Mouse (Mus musculus) embryonic fibroblast, embryonic 13.5 days (primary cell): ENCODE results near the gene Nudt4. TPM values are rescaled to one million over a fixed set of nuclear protein-coding genes. Genes with fewer than 3 reads are reported as not detected.

Experiments used
- H3K27ac ChIP-seq: 2 replicates; pipeline ENCODE4 v1.5.1; 2012; ENCODE audit warnings: low read length, control low read depth, inconsistent platforms; ENCODE audit not compliant: insufficient read depth
- H3K4me1 ChIP-seq: 2 replicates; pipeline ENCODE4 v1.6.1; 2011; ENCODE audit warnings: low read length; ENCODE audit not compliant: control insufficient read depth, insufficient read depth
- H3K4me3 ChIP-seq: 2 replicates; pipeline ENCODE4 v1.5.1; 2011; ENCODE audit warnings: mild to moderate bottlenecking, control low read depth, low read length; ENCODE audit not compliant: insufficient read depth
- CTCF ChIP-seq: IDR thresholded peaks from 2 replicates; pipeline ENCODE4 v1.5.1; 2011; ENCODE audit warnings: mild to moderate bottlenecking, control low read depth, low read length, moderate library complexity, borderline replicate concordance; ENCODE audit not compliant: insufficient read depth
- POLR2A ChIP-seq: IDR thresholded peaks from 2 replicates; pipeline ENCODE4 v1.6.1; 2011; ENCODE audit warnings: low read depth, mild to moderate bottlenecking, control low read depth, low read length, moderate library complexity
- polyA plus RNA-seq: library from polyadenylated mRNA; stranded (reverse); fragments of >200 nt; gene quantifications from 2 replicates; pipeline ENCODE4 v1.2.4, GENCODE M21; 2011; ENCODE audit warnings: low read depth; ENCODE audit not compliant: missing spikeins, insufficient read length

Nudt4 gene
- polyA plus RNA-seq, 1 experiment, result 86.5 TPM

DNA sequence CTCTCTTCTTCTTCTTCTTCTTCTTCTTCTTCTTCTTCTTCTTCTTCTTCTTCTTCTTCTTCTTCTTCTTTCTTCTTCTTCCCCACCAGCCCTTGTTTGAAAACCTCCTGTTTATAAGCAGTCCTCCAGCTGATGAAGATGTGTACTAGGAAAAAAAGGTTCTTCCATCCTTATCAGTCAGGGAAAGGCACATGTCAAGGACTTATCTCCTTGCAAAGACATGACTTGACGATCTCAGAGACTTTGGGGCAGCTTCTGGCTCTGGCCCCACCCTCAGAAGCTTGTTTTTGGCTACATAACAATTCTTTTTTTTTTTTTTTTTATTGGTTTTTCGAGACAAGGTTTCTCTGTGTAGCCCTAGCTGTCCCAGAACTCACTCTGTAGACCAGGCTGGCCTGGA lies 5.5 kb upstream of the Nudt4 start:
- TF ChIP-seq POLR2A, result no peak
- no peak for TF ChIP-seq CTCF
- Histone ChIP-seq H3K27ac (no peak overlapping the region), H3K4me3 (no peak overlapping the region), H3K4me1 (peaks cover 6% of the 10 kb centered on the region)

DNA sequence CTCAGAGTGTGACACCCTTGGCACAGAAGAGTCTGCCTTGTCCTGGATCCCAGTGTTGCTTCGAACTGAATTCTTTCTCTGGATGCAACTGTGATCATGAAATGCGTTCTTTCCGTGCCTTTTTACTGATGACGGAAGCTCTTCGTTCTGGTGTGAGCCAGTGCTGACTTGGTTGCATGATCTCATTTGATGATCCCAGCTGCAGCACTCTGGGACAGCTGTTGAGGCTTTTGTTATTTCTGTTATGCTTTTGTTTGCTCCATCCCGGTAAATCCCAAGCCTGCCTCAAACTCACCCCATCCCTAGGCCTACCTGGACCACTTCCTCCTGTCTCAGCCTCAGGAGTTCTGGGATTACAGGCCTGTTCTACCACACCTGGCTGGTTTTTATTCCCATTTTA lies 4.1 kb upstream of the Nudt4 start:
- Histone ChIP-seq H3K27ac (no peak overlapping the region), H3K4me3 (no peak overlapping the region), H3K4me1 (peaks cover 6% of the 10 kb centered on the region)
- no peak for TF ChIP-seq CTCF
- TF ChIP-seq POLR2A, result no peak

- TF ChIP-seq CTCF (no peak), POLR2A (no peak)
- Histone ChIP-seq H3K4me3 (no peak overlapping the region), H3K4me1 (peaks cover 6% of the 10 kb centered on the region), H3K27ac (no peak overlapping the region)
Measured at GRCm38 (mm10) chr10:95567550-95567949, 3.6 kb upstream of the Nudt4 start.

DNA sequence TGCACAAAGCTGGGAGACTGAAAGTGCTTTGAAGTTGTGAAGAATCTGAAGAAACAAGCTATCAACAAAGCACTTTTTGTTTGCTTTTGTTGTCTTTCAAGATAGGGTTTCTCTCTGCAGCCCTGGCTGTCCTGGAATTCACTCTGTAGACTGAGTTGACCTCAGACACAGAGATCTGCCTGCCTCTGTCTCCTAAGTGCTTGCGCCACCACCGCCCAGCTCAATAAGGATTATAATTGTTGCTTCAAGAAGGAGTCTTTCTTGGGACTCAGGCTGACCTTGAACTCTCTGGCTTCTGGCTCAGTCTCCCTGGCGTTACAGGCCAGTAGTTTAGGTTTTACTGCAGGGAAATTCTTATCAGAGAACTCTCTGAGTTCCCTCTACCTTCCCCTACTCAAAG lies 2.8 kb upstream of the Nudt4 start:
- Histone ChIP-seq H3K4me1 (peaks cover 6% of the 10 kb centered on the region), H3K27ac (no peak overlapping the region), H3K4me3 (no peak overlapping the region)
- no peak for TF ChIP-seq POLR2A
- TF ChIP-seq CTCF, result no peak

DNA sequence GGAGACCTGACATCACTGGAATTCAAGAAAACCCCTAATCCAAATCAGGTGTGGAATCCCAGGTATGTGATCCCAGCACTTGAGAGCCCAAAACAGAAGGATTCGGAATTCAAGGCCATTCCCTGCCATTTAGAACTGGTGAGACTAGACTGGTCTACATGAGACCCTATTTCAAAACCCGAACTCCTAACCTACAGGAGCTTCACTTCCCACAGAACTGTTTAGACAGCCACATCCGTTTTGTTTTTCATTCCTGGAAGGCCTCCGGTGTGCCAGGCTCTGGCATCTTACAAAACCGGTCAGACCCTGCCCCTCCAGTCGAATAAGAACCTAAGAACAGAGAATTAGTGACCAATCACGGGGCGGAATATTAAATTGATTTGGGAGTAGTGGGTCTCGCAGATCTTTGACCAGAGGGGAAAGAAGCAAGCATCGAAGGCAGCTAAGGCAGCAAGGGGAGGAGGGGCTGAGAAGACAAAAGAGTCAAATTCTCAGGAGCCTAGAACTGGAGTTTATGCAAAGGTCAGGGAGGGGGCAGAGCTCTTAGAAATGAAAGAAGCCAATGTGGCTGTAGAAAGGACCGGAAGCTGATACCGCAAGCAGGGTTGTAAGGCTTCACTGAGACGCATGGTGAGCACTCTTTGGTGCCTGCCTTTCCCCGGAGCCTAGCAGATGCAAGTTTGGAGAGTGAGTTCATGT lies 1.4 kb upstream of the Nudt4 start:
- Histone ChIP-seq H3K27ac (0 out of 2 replicates have a peak overlapping the region, but pooled peaks have one; percentile 31), H3K4me3 (no peak overlapping the region), H3K4me1 (peaks cover 6% of the 10 kb centered on the region)
- TF ChIP-seq CTCF (no peak), POLR2A (no peak)

- TF ChIP-seq CTCF (no peak), POLR2A (no peak; the same call in 1 of the 2 replicates)
- peak overlapping the region; percentile 91 for H3K4me3 ChIP-seq
- peak overlapping the region; percentile 49 for H3K27ac ChIP-seq
- H3K4me1 ChIP-seq, result peaks cover 6% of the 10 kb centered on the region
Measured at GRCm38 (mm10) chr10:95562859-95563841, 796 bp downstream of the Nudt4 start.

DNA sequence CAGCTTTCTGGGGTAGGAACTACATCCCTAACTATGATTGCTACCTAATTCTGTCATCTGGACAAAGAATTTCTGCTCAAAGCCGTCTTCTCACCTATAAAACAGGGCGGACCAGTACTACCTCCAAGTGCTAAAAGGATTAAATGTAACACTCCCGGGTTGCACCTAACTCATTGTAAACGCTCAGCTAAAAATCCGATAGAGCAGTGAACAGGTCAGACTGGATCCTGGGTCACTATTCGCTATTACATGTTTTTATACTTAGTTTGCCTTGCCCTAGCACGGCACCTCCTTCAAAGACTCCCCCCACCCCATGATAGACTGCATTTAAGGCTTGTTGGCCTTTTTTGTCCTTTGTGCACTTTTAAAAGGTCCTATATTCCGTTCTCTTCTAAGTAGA lies 1.6 kb downstream of the Nudt4 start:
- no peak overlapping the region for H3K27ac ChIP-seq
- TF ChIP-seq CTCF (no peak), POLR2A (no peak)
- peaks cover 6% of the 10 kb centered on the region for H3K4me1 ChIP-seq
- H3K4me3 ChIP-seq, result peak overlapping the region; percentile 91

- Histone ChIP-seq H3K4me3 (peak overlapping the region; percentile 91), H3K27ac (no peak overlapping the region), H3K4me1 (peaks cover 6% of the 10 kb centered on the region)
- TF ChIP-seq POLR2A (no peak), CTCF (no peak)
Measured at GRCm38 (mm10) chr10:95561616-95562015, 2.3 kb downstream of the Nudt4 start.

GRCm38 (mm10) chr10:95560394-95560983 lies 3.5 kb downstream of the Nudt4 start:
- Histone ChIP-seq H3K4me1 (peaks cover 5% of the 10 kb centered on the region), H3K4me3 (peak overlapping the region; percentile 5; the same call in 1 of the 2 replicates)
- TF ChIP-seq CTCF (no peak), POLR2A (no peak)

More at GRCm38 (mm10) chr10:95560394-95560983, 3.5 kb downstream of the Nudt4 start:
- H3K27ac ChIP-seq, result no peak overlapping the region
